Mouse (Mus musculus) embryonic stem cell, embryonic (primary cell): ENCODE data around the gene Ttc28.

Experiments
- CTCF ChIA-PET, 4 experiments: fragments of 300-600 bp in 2 of 4; fragments of 350-600 bp in 2 of 4; sonication (Branson Sonifier 250); formaldehyde crosslinking; loops; one replicate each; lab custom pipeline; 2022; ENCODE audit warnings: inconsistent platforms in 2 of 4; lab: Charles Lee
- POLR2A ChIA-PET, 4 experiments: fragments of 300-600 bp in 2 of 4; fragments of 350-600 bp in 2 of 4; sonication (Branson Sonifier 250); formaldehyde crosslinking; loops; one replicate each; lab custom pipeline; 2022; ENCODE audit warnings: antibody characterized with exemption in 4 of 4, inconsistent platforms in 1 of 4; lab: Charles Lee

Gene Ttc28

GRCm38 (mm10) chr5:110976721-110977120, 97.1 kb downstream of the Ttc28 start:
- CTCF ChIA-PET, result no interaction called here
- POLR2A ChIA-PET, result no interaction called here

- POLR2A ChIA-PET, result interaction anchor here in 3 of 4 experiments (0.6 to 1.3 kb wide), 7 partner anchors 77 to 338 kb away, joined by 3 to 6 read pairs (median 4); no protein-coding TSS in a partner anchor
- CTCF ChIA-PET, result interaction anchor here in 3 of 4 experiments (0.7 to 1.6 kb wide), 6 partner anchors 38 to 490 kb away, joined by 3 to 8 read pairs (median 3); no protein-coding TSS in a partner anchor
Measured at GRCm38 (mm10) chr5:110977796-110978195, 98.2 kb downstream of the Ttc28 start.

GRCm38 (mm10) chr5:110978461-110978860, 98.9 kb downstream of the Ttc28 start:
- POLR2A ChIA-PET, result interaction anchor here in 3 of 4 experiments (0.5 to 1.3 kb wide), 13 partner anchors 8 to 734 kb away, joined by 3 to 6 read pairs (median 3); no protein-coding TSS in a partner anchor
- CTCF ChIA-PET, result interaction anchor here (0.7 to 1.6 kb wide), 13 partner anchors 38 to 764 kb away, joined by 3 to 8 read pairs (median 3); partner anchors contain the start of gene Chek2 (in 1 of the 4)

- CTCF ChIA-PET, result interaction anchor here (0.7 to 1.6 kb wide), 12 partner anchors 39 to 764 kb away, joined by 3 to 8 read pairs (median 4); partner anchors contain the start of gene Chek2 (in 1 of the 4)
- POLR2A ChIA-PET, result interaction anchor here in 3 of 4 experiments (0.5 to 1.3 kb wide), 14 partner anchors 9 to 733 kb away, joined by 3 to 6 read pairs (median 3); no protein-coding TSS in a partner anchor
Measured at GRCm38 (mm10) chr5:110979011-110979860, 99.6 kb downstream of the Ttc28 start.

GRCm38 (mm10) chr5:110979861-110980346, 100.3 kb downstream of the Ttc28 start:
- ChIA-PET CTCF (interaction anchor here in 1 of 4 experiments (1.4 kb wide), 1 partner anchor 277 kb away, joined by 3 read pairs; no protein-coding TSS in a partner anchor), POLR2A (interaction anchor here in 2 of 4 experiments (1.0 to 1.1 kb wide), 2 partner anchors 32 to 65 kb away, joined by 3 read pairs; no protein-coding TSS in a partner anchor)

- POLR2A ChIA-PET, result interaction anchor here in 1 of 4 experiments (1.0 kb wide), 1 partner anchor 31 kb away, joined by 3 read pairs; no protein-coding TSS in a partner anchor
- CTCF ChIA-PET, result no interaction called here
Measured at GRCm38 (mm10) chr5:110980576-110980975, 101.0 kb downstream of the Ttc28 start.

- CTCF ChIA-PET, result no interaction called here
- POLR2A ChIA-PET, result interaction anchor here in 1 of 4 experiments (0.6 kb wide), 1 partner anchor 187 kb away, joined by 3 read pairs; no protein-coding TSS in a partner anchor
Measured at GRCm38 (mm10) chr5:110982436-110982835, 102.8 kb downstream of the Ttc28 start.

GRCm38 (mm10) chr5:110984136-110984681, 104.6 kb downstream of the Ttc28 start:
- ChIA-PET CTCF (interaction anchor here in 1 of 4 experiments (0.9 kb wide), 1 partner anchor 12 kb away, joined by 6 read pairs; no protein-coding TSS in a partner anchor), POLR2A (interaction anchor here in 1 of 4 experiments (0.7 to 1.1 kb wide), 2 partner anchors 12 to 665 kb away, joined by 3 to 5 read pairs; no protein-coding TSS in a partner anchor)

GRCm38 (mm10) chr5:110996835-110997539, 117.4 kb downstream of the Ttc28 start:
- CTCF ChIA-PET, result interaction anchor here in 3 of 4 experiments (0.8 to 1.1 kb wide), 3 partner anchors 13 to 261 kb away, joined by 3 to 6 read pairs (median 3); no protein-coding TSS in a partner anchor
- POLR2A ChIA-PET, result interaction anchor here in 2 of 4 experiments (0.7 to 0.9 kb wide), 2 partner anchors 10 to 12 kb away, joined by 3 read pairs; no protein-coding TSS in a partner anchor

GRCm38 (mm10) chr5:110997692-110998091, 118.1 kb downstream of the Ttc28 start:
- ChIA-PET CTCF (interaction anchor here in 1 of 4 experiments (0.7 kb wide), 1 partner anchor 40 kb away, joined by 3 read pairs; no protein-coding TSS in a partner anchor), POLR2A (interaction anchor here in 1 of 4 experiments (0.6 kb wide), 1 partner anchor 163 kb away, joined by 3 read pairs; no protein-coding TSS in a partner anchor)

- POLR2A ChIA-PET, result interaction anchor here in 1 of 4 experiments (0.6 to 1.1 kb wide), 3 partner anchors 8 to 620 kb away, joined by 3 read pairs; no protein-coding TSS in a partner anchor
Measured at GRCm38 (mm10) chr5:110998298-110998697, 118.7 kb downstream of the Ttc28 start.

GRCm38 (mm10) chr5:111000953-111001352, 121.3 kb downstream of the Ttc28 start:
- ChIA-PET CTCF (interaction anchor here in 2 of 4 experiments (0.6 to 1.6 kb wide), 2 partner anchors 73 to 268 kb away, joined by 3 to 6 read pairs; no protein-coding TSS in a partner anchor), POLR2A (no interaction called here)

More at GRCm38 (mm10) chr5:110998298-110998697, 118.7 kb downstream of the Ttc28 start:
- CTCF ChIA-PET, result interaction anchor here in 1 of 4 experiments (0.6 to 0.7 kb wide), 3 partner anchors 12 to 40 kb away, joined by 3 to 12 read pairs (median 10); no protein-coding TSS in a partner anchor

GRCm38 (mm10) chr5:111003220-111003619, 123.6 kb downstream of the Ttc28 start:
- POLR2A ChIA-PET, result no interaction called here
- CTCF ChIA-PET, result interaction anchor here in 1 of 4 experiments (1.1 kb wide), 1 partner anchor 206 kb away, joined by 3 read pairs; no protein-coding TSS in a partner anchor

GRCm38 (mm10) chr5:111003750-111004149, 124.1 kb downstream of the Ttc28 start:
- CTCF ChIA-PET, result interaction anchor here in 1 of 4 experiments (1.1 kb wide), 1 partner anchor 205 kb away, joined by 3 read pairs; no protein-coding TSS in a partner anchor
- POLR2A ChIA-PET, result no interaction called here

GRCm38 (mm10) chr5:111006272-111007135, 126.9 kb downstream of the Ttc28 start:
- ChIA-PET POLR2A (interaction anchor here in 1 of 4 experiments (1.3 kb wide), 1 partner anchor 16 kb away, joined by 3 read pairs; no protein-coding TSS in a partner anchor), CTCF (interaction anchor here in 2 of 4 experiments (0.8 to 1.5 kb wide), 3 partner anchors 201 to 263 kb away, joined by 3 read pairs; no protein-coding TSS in a partner anchor)

GRCm38 (mm10) chr5:111007136-111007500, 127.5 kb downstream of the Ttc28 start:
- POLR2A ChIA-PET, result no interaction called here
- CTCF ChIA-PET, result interaction anchor here in 2 of 4 experiments (0.8 to 1.5 kb wide), 2 partner anchors 262 to 263 kb away, joined by 3 read pairs; no protein-coding TSS in a partner anchor
